Mouse (Mus musculus): ENCODE measurements around the gene Nog. TPM values are rescaled to one million over a fixed set of nuclear protein-coding genes. Genes with fewer than 3 reads are reported as not detected.

The Nog gene
- polyA plus RNA-seq, 1 experiment from 2014 or later = 3.3 TPM

DNA sequence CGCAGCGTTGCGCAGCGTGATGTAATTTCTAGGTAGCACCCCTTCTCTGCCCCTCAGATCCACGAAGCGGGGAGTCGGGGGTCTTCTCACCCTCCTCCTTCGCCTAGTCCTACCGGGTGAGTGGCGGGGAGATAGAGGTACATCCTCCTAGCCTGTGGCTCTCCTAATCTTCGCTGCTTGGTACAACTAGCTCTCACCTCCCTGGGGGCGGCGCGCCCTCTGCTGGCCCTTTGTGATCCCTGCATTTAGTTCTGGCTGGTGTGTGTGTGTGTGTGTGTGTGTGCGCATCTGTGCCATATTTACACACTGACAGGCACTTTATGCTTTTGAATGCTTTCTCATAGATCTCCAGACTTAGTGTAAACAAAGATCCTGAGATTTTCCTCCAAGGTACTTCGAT, 1.3 kb upstream of the Nog start:
- peaks cover 7% of the 10 kb centered on the region; the same call in 1 of the 2 replicates for H3K9me3 ChIP-seq (replicated peaks)
- H3K27me3 ChIP-seq (ENCODE audit: low read depth, poor library complexity, severe bottlenecking) = peaks cover 38% of the 10 kb centered on the region
- no peaks in the 10 kb centered on the region for H3K36me3 ChIP-seq
- peaks cover 43% of the 10 kb centered on the region for H3K4me1 ChIP-seq
- peak; percentile 91 for DNase-seq (ENCODE audit: low spot score)
- 2% methylated on average over 16 of the region's 16 CpGs for WGBS
- peak overlapping the region; percentile 80 for H3K4me3 ChIP-seq
- peak overlapping the region; percentile 94 for H3K27ac ChIP-seq (replicated peaks)

DNA sequence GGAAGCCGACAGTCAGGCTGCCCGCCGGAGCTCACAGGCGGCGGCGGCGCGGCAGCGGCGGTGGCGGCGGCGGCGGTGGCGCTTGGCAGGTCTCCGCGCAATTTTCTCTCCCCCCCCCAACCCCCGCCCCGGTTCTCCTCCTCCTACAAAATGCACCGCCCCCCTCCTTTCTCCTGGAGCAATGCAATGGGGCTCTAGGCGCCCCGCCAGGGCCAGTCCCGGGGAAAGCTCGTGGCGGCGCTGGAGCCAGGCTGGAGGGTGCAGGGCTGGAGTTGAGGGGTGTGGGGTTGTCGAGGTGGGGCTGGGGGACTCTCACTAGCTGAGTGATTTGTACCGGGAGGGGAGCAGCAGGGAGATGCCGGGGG, 666 bp upstream of the Nog start:
- H3K27ac ChIP-seq (replicated peaks) = peak overlapping the region; percentile 94
- peaks cover 38% of the 10 kb centered on the region for H3K27me3 ChIP-seq (ENCODE audit: low read depth, poor library complexity, severe bottlenecking)
- peaks cover 49% of the 10 kb centered on the region for H3K4me1 ChIP-seq
- H3K36me3 ChIP-seq = no peaks in the 10 kb centered on the region
- WGBS = 2% methylated on average over 28 of the region's 29 CpGs
- no peak for DNase-seq (ENCODE audit: low spot score)
- peaks cover 7% of the 10 kb centered on the region; the same call in 1 of the 2 replicates for H3K9me3 ChIP-seq (replicated peaks)
- H3K4me3 ChIP-seq = peak overlapping the region; percentile 80

DNA sequence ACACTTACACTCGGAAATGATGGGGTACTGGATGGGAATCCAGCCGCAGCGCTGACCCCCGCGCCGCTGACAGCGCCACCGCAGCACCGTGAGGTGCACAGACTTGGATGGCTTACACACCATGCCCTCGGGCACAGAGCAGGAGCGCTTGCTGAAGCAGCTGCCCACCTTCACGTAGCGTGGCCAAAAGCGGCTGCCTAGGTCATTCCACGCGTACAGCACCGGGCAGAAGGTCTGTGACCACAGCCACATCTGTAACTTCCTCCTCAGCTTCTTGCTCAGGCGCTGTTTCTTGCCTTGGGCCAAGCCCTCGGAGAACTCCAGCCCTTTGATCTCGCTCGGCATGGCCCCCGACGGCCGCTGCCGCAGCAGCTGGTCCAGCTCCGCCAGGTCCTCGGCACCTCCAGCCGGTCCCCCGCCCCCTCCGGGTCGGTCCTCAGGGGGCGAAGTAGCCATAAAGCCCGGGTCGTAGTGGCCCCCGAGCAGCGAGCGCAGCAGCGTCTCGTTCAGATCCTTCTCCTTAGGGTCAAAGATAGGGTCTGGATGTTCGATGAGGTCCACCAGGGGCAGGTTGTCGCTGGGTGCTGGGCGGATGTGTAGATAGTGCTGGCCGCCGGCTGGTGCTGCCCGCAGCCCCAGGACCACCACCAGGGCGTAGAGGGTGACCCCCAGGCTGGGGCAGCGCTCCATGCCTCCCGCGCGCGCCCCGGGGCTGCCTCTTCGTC, 639 bp downstream of the Nog start:
- Histone ChIP-seq H3K27me3 (ENCODE audit: low read depth, poor library complexity, severe bottlenecking) (peaks cover 42% of the 10 kb centered on the region), H3K9me3 (replicated peaks) (peaks cover 4% of the 10 kb centered on the region; the same call in 1 of the 2 replicates), H3K36me3 (no peaks in the 10 kb centered on the region), H3K4me1 (peaks cover 53% of the 10 kb centered on the region), H3K27ac (replicated peaks) (peak overlapping the region; percentile 94), H3K4me3 (peak overlapping the region; percentile 80)
- DNase-seq (ENCODE audit: low spot score) = peak; percentile 76
- under 1% methylated on average over 53 of the region's 53 CpGs for WGBS

- peaks cover 59% of the 10 kb centered on the region for H3K4me1 ChIP-seq
- H3K9me3 ChIP-seq (replicated peaks) = no peaks in the 10 kb centered on the region
- peaks cover 56% of the 10 kb centered on the region for H3K27me3 ChIP-seq (ENCODE audit: low read depth, poor library complexity, severe bottlenecking)
- H3K36me3 ChIP-seq = no peaks in the 10 kb centered on the region
- peak overlapping the region; percentile 80 for H3K27ac ChIP-seq (replicated peaks)
- peak; percentile 70 for DNase-seq (ENCODE audit: low spot score)
- WGBS = 2% methylated on average over 26 of the region's 26 CpGs
- H3K4me3 ChIP-seq = peak overlapping the region; percentile 80
Observed at GRCm38 (mm10) chr11:89299784-89300775, 2.1 kb downstream of the Nog start.

DNA sequence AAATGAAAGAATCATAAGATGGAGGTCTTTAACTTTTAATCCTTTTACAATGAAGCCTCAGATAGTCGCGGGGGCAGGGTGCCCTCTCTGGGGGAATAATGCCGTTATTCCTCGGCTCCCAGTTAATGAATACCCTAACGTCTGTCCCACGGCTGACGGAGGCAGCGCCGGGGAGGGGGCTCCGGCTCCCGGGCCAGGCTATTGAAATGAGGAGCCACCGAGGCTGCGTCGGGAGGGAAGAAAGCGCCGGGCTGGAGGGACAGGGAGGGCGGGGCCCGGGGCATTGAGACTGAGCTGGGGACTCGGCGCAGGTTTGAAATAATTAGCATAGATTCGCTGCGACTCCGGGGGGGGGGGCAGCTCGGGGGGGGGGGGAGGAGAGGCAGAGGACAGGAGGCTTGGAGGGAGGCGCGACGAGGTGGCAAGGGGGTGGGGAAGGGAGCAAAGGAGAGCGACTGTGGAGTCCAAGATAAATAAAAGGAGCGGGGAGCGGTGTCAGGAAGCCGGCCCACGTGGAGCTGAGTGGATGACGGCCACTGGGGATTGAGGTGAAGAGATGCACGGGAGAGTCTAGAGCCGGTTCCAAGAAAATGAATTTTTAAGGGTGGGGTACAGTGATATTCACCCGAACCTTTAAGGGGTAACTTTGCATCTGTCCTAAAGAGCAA, 2.9 kb downstream of the Nog start:
- H3K36me3 ChIP-seq = no peaks in the 10 kb centered on the region
- peak overlapping the region; percentile 80 for H3K27ac ChIP-seq (replicated peaks)
- WGBS = 4% methylated on average over 27 of the region's 36 CpGs
- peaks cover 59% of the 10 kb centered on the region for H3K4me1 ChIP-seq
- no peaks in the 10 kb centered on the region for H3K9me3 ChIP-seq (replicated peaks)
- H3K4me3 ChIP-seq = peak overlapping the region; percentile 80
- peak; percentile 90 for DNase-seq (ENCODE audit: low spot score)
- peaks cover 54% of the 10 kb centered on the region for H3K27me3 ChIP-seq (ENCODE audit: low read depth, poor library complexity, severe bottlenecking)

- WGBS = under 1% methylated on average over 42 of the region's 51 CpGs
- Histone ChIP-seq H3K27ac (replicated peaks) (peak overlapping the region; percentile 80), H3K27me3 (ENCODE audit: low read depth, poor library complexity, severe bottlenecking) (peaks cover 58% of the 10 kb centered on the region), H3K9me3 (replicated peaks) (no peaks in the 10 kb centered on the region), H3K4me1 (peaks cover 59% of the 10 kb centered on the region), H3K36me3 (no peaks in the 10 kb centered on the region), H3K4me3 (peak overlapping the region; percentile 80)
- peak; percentile 89 for DNase-seq (ENCODE audit: low spot score)
Observed at GRCm38 (mm10) chr11:89298285-89299010, 3.7 kb downstream of the Nog start.

DNA sequence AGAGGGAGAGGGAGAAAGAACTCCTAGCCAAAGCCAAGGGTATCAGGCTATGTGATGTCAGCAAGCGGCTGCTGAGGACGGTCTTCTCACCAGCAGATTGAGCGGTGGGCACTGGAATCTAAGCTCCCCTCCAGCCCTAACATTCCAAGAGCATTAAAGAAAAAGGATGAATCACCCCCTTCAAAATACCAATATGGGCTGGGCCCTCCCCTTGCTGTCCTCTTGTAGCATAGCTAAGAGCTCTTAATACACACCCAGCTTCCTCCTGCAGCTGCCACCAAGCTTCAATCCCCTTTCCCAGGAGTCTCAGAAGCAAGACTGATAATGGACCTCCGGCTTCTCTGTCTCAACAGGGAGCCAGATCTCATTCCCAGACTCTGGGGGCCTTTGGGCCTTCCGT, 4.6 kb downstream of the Nog start:
- peak; percentile 23 for DNase-seq (ENCODE audit: low spot score)
- Histone ChIP-seq H3K27ac (replicated peaks) (peak overlapping the region; percentile 80), H3K27me3 (ENCODE audit: low read depth, poor library complexity, severe bottlenecking) (peaks cover 58% of the 10 kb centered on the region), H3K4me3 (peak overlapping the region; percentile 80), H3K36me3 (no peaks in the 10 kb centered on the region), H3K4me1 (peaks cover 51% of the 10 kb centered on the region), H3K9me3 (replicated peaks) (no peaks in the 10 kb centered on the region)
- 19% methylated on average over 5 of the region's 5 CpGs for WGBS

- H3K27ac ChIP-seq (replicated peaks) = no peak overlapping the region
Observed at GRCm38 (mm10) chr11:89269809-89270361, 32.2 kb downstream of the Nog start.

GRCm38 (mm10) chr11:89267520-89267919, 34.6 kb downstream of the Nog start:
- Histone ChIP-seq H3K4me1 (peaks cover 15% of the 10 kb centered on the region), H3K9me3 (replicated peaks) (no peaks in the 10 kb centered on the region), H3K27me3 (ENCODE audit: low read depth, poor library complexity, severe bottlenecking) (no peaks in the 10 kb centered on the region), H3K4me3 (no peak overlapping the region), H3K36me3 (no peaks in the 10 kb centered on the region), H3K27ac (replicated peaks) (no peak overlapping the region)
- no peak for DNase-seq (ENCODE audit: low spot score)
- WGBS = 96% methylated on average over 3 of the region's 3 CpGs

More at GRCm38 (mm10) chr11:89269809-89270361, 32.2 kb downstream of the Nog start:
- H3K36me3 ChIP-seq = no peaks in the 10 kb centered on the region
- no peak for DNase-seq (ENCODE audit: low spot score)
- WGBS = 85% methylated on average over 13 of the region's 13 CpGs
- no peaks in the 10 kb centered on the region for H3K27me3 ChIP-seq (ENCODE audit: low read depth, poor library complexity, severe bottlenecking)
- H3K9me3 ChIP-seq (replicated peaks) = no peaks in the 10 kb centered on the region
- H3K4me1 ChIP-seq = peaks cover 6% of the 10 kb centered on the region; the same call in 1 of the 2 replicates
- H3K4me3 ChIP-seq = no peak overlapping the region

DNA sequence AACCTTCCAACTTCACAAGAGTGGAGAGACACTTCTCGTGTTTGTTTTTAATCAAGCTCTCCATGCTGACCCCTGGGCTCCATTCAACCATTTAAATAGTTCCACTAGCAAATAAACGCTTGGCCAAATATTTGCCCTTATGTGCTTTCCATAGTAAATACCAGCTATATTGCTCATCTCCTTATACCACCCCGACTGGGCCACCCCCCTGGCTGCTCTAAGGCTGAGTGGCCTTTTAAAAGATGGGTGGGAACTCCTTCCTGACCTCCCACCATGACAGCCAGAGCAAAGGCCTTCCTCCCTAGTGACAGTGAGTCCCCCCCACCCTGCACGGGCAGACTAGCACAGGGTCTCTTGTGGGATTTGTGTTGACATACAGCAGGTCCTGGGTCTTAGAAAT, 37.1 kb downstream of the Nog start:
- WGBS = 55% methylated on average over 4 of the region's 4 CpGs
- H3K4me3 ChIP-seq = no peak overlapping the region
- 0 out of 2 replicates have a peak, but pooled peaks cover 5% of the 10 kb centered on the region for H3K27me3 ChIP-seq (ENCODE audit: low read depth, poor library complexity, severe bottlenecking)
- no peaks in the 10 kb centered on the region for H3K36me3 ChIP-seq
- no peaks in the 10 kb centered on the region for H3K9me3 ChIP-seq (replicated peaks)
- no peak overlapping the region for H3K27ac ChIP-seq (replicated peaks)
- DNase-seq (ENCODE audit: low spot score) = peak; percentile 21
- peaks cover 20% of the 10 kb centered on the region for H3K4me1 ChIP-seq

DNA sequence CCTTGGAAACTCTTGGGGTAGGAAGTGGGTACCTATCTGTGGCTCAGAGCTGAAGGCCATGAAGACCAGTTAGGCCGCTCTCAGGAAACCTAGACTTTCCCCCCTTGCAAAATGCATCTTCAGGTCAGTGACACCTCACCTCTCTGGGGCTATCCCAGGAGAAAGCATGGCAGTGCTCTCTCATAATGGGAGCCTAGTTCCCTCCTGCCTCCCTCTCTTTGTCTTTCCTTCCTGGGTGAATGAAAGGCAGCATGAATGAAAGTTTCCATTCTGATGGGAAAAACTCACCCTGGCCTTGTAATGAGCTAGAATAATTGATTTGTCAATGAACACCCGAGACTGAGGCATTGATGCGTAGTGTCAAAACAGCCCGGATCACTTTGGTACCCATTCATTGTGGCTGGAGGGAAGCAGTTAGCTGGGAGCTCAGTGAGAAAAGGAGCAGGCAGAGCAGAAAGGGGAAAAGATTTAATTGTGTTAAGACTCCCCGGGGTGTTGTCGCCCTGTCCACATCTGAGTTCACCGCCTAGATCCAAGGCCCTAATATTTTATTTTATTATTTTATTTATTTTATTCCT, 42.7 kb downstream of the Nog start:
- H3K27ac ChIP-seq (replicated peaks) = peak overlapping the region; percentile 33; the same call in 1 of the 2 replicates
- no peak overlapping the region for H3K4me3 ChIP-seq
- WGBS = 48% methylated on average over 7 of the region's 7 CpGs
- H3K9me3 ChIP-seq (replicated peaks) = no peaks in the 10 kb centered on the region
- no peaks in the 10 kb centered on the region for H3K36me3 ChIP-seq
- peaks cover 5% of the 10 kb centered on the region; the same call in 1 of the 2 replicates for H3K27me3 ChIP-seq (ENCODE audit: low read depth, poor library complexity, severe bottlenecking)
- DNase-seq (ENCODE audit: low spot score) = no peak
- peaks cover 34% of the 10 kb centered on the region for H3K4me1 ChIP-seq

Measured in midbrain, embryonic 10.5 days (tissue).